Mouse (Mus musculus) layer of hippocampus, postnatal 36 days (tissue): ENCODE results near the gene Upk3bl. TPM values are rescaled to one million over a fixed set of nuclear protein-coding genes. Genes with fewer than 3 reads are reported as not detected.

Experiments
- DNase-seq, 2 experiments: peaks; one replicate each; pipeline ENCODE4 v3.0.0; 2022
- total RNA-seq, 2 experiments: library from RNA; stranded (reverse); gene quantifications; 2 replicates each; pipeline ENCODE4 v1.2.3; 2021

Gene Upk3bl
- total RNA-seq = not detected

GRCm38 (mm10) chr5:136054301-136055077 is at the start of gene Upk3bl:
TSS of gene Upk3bl (plus strand) at chr5:136054492.
- DNase-seq = no peak

GRCm38 (mm10) chr5:136004537-136004936 is 49.8 kb upstream of the Upk3bl start:
- no peak for DNase-seq

- no peak for DNase-seq
These were observed 46.5 kb upstream of the Upk3bl start for GRCm38 (mm10) chr5:136007745-136008144.

- DNase-seq = no peak
These were observed 39.4 kb upstream of the Upk3bl start for GRCm38 (mm10) chr5:136014877-136015276.

- DNase-seq = no peak
These were observed 38.7 kb upstream of the Upk3bl start for GRCm38 (mm10) chr5:136015586-136015985.

GRCm38 (mm10) chr5:136016014-136016876 is 38.0 kb upstream of the Upk3bl start:
- no peak for DNase-seq

GRCm38 (mm10) chr5:136017262-136017661 is 37.0 kb upstream of the Upk3bl start:
- DNase-seq = no peak

GRCm38 (mm10) chr5:136018726-136019125 is 35.6 kb upstream of the Upk3bl start:
- no peak for DNase-seq

- DNase-seq = no peak
These were observed 34.4 kb upstream of the Upk3bl start for GRCm38 (mm10) chr5:136019907-136020306.

- DNase-seq = no peak
These were observed 28.6 kb upstream of the Upk3bl start for GRCm38 (mm10) chr5:136025712-136026111.

GRCm38 (mm10) chr5:136026859-136027258 is 27.4 kb upstream of the Upk3bl start:
- no peak for DNase-seq

GRCm38 (mm10) chr5:136027612-136028311 is 26.5 kb upstream of the Upk3bl start:
- no peak for DNase-seq

- DNase-seq = no peak
These were observed 19.4 kb upstream of the Upk3bl start for GRCm38 (mm10) chr5:136034868-136035267.

- DNase-seq = no peak
These were observed 19.0 kb upstream of the Upk3bl start for GRCm38 (mm10) chr5:136035285-136035684.

GRCm38 (mm10) chr5:136036667-136037066 is 17.6 kb upstream of the Upk3bl start:
- DNase-seq = no peak

- no peak for DNase-seq
These were observed 15.8 kb upstream of the Upk3bl start, which contains the start of gene Upk3b for GRCm38 (mm10) chr5:136038258-136039214. TSS of gene Upk3b (plus strand) at chr5:136038496.

- DNase-seq = no peak
These were observed 14.1 kb upstream of the Upk3bl start for GRCm38 (mm10) chr5:136040210-136040609.

- DNase-seq = no peak
These were observed 13.0 kb upstream of the Upk3bl start for GRCm38 (mm10) chr5:136041260-136041659.

GRCm38 (mm10) chr5:136041666-136042065 is 12.6 kb upstream of the Upk3bl start:
- no peak for DNase-seq

GRCm38 (mm10) chr5:136044865-136045264 is 9.4 kb upstream of the Upk3bl start:
- no peak for DNase-seq

- DNase-seq = no peak
These were observed 8.9 kb upstream of the Upk3bl start for GRCm38 (mm10) chr5:136045408-136045807.

- DNase-seq = peak; percentile 70 to 76
These were observed 8.3 kb upstream of the Upk3bl start for GRCm38 (mm10) chr5:136045987-136046386.
